Mouse (Mus musculus): Measurements from ENCODE around the gene 1500011B03Rik. TPM values are rescaled to one million over a fixed set of nuclear protein-coding genes. Genes with fewer than 3 reads are reported as not detected.
"Not testable (repeated sequence)": the region's sequence is repeated elsewhere in the genome, so short reads cannot be mapped to it uniquely, and the experiment has no call there.

1500011B03Rik gene
- 10 to 100 TPM; 20.6 to 29.6 TPM for total RNA-seq (2021)
- long read RNA-seq, experiment 1, transcript 1500011B03Rik-205 (2 exons, 947 nt): major isoform, 9 of 20 reads
- long read RNA-seq, experiment 1, transcript 1500011B03Rik-203 (2 exons, 1,333 nt): minor isoform, 7 of 20 reads
- long read RNA-seq, experiment 1, partial matches to known transcripts: 2 of 20 reads
- long read RNA-seq, experiment 1, other reads (novel, unspliced or antisense): 1 of 20 reads
- long read RNA-seq, experiment 2, transcript 1500011B03Rik-205 (2 exons, 947 nt): major isoform, 11 of 21 reads
- long read RNA-seq, experiment 2, partial matches to known transcripts: 0 of 21 reads
- long read RNA-seq, experiment 2, other reads (novel, unspliced or antisense): 2 of 21 reads

DNA sequence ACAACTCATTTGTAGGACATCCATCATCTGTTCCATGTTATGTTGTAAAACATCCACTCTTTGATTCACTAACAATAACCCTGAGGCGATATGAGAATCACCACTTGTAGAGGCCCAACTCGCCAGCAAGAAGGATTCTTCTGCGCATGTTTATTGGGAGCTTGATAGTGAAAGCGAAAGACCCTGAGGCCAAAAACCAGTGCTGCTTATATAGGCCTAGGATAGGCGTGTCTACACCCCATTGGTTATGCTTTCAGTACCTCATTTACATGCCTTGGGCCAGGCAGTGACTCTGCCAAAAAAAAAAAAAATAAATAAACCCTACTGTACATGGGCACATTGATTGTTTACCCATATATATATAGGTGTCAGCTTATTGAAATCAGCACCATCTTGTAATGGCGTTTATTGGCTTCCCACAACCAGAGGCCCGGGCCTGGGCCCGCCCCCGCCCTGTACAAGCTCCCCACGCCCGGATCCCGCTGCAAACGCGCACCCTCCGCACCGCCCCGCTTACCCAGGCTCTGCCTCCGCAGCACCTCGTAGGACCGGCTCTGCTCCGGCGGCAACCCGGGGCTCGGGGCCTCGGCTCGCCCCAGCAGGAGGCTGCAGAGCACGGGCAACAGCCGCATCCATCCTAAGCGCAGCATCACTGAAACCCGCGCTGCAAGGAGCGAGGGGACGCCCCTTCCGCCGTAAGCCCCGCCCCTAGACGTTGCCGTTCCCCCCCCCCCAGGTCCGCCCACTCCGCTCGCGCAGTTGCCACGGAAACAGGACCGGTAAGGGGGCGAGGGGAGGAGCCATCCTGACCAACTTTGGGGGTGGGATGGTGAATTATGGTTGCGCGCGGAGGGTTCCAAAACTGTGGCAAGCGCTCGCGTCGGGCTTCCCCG lies at the start of gene 1500011B03Rik:
Gene 1500011B03Rik, minus strand, starts transcription at position 673 of the 893 bp plus-strand sequence.
- DNase-seq (ENCODE audit: low spot score in 2 of 2): peak; percentile 50 to 74

DNA sequence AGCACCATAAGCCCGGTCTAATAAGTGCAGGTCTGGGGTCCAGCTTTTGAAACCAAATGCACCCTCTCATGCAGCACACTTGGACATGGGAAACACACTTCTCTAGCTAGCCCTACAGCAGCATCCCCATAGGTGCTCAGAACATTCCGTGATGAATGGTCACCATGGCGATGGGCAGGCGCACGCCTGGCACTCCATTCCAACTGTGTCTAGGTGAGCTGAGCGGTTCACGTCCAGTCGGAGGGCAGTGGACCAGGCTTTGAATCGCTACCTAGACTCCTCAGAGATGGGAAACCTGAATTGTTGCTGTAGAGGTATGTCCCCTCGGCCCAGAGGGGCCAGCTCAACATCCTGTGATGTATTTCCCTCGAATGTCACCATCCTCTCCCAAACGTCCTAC lies 42.0 kb upstream of the 1500011B03Rik start:
- DNase-seq (ENCODE audit: low spot score in 2 of 2): no peak

DNA sequence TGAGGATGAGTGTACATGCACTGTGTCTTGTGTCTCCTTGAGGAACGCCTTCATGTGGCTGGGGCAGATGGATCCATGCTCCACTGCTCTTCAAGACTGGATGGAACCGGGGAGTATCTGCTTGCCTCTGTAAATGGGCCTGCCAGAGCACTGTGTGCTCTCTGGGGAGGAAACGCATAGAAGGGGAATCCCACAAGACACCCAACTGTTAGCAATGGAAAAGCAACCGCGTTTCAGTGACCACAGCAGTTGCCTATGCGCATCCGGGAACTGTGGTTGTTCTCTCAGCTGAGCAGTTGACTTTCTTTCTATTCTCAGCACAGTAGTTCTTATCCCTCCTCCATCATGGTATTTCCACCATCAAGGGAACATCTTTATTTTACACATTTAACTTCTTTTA lies 41.5 kb upstream of the 1500011B03Rik start:
- no peak for DNase-seq (ENCODE audit: low spot score in 2 of 2)

DNA sequence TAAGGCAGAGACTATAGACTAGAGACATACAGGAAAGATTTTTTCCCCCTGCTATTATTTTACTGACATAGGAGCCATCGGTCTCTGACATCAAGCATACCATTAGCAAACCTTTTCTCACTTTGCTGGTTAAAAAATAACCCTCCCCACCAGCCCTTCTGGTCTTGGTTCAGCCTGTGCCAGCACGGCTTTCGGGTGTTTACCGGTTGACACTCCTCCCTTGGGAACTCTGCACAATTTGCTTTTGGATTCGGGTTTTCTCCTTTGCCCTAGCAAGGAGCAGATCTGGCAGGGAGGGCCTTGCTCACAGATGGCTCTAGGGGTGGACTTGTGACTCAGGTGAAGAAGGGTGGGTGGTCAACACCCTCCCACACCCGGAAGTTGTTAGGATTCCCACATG lies 38.5 kb upstream of the 1500011B03Rik start:
- DNase-seq (ENCODE audit: low spot score in 2 of 2): no peak

DNA sequence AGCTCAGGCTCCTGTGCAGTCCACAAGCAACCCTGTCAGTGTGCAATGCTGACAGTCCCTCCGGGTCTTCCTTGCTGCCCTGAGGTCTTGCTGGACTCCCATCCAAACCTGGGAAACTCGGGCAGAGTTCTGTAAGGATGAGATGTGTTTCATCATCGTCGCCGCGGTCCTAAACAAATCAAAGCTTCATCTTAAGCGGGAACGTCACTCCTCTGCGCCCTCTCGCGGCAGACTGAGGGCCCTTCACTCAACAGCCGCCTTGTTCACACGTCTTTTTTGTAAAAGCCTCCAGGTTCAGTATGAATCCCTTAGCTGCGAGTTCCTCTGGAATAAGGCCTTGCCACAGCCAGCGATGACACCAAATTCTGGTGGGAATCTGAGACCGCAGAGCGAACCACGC lies 36.0 kb upstream of the 1500011B03Rik start:
- DNase-seq (ENCODE audit: low spot score in 2 of 2): peak; percentile 54 to 68

DNA sequence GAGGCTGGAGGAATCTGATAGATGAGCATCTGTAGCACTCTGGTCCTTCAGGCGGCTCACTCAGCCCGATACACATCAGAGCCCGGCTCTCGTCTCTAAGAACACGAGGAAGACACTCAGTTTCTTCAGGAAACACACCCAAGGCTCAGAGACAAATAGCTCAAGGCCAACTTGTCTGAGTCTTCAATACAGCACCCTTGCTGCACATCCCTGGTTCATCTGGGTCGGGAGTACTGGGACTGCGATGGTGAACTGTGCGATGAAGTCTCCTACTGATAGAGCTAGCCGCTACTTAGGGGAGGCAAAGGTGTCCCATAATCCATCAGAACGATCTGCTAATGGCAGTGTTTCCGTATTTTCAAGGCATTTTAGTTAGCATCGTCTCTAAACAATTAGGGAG lies 35.3 kb upstream of the 1500011B03Rik start, which contains the start of gene Gm9936:
Gene Gm9936, minus strand, starts transcription at position 101 of the 400 bp plus-strand sequence.
- no peak for DNase-seq (ENCODE audit: low spot score in 2 of 2)

DNA sequence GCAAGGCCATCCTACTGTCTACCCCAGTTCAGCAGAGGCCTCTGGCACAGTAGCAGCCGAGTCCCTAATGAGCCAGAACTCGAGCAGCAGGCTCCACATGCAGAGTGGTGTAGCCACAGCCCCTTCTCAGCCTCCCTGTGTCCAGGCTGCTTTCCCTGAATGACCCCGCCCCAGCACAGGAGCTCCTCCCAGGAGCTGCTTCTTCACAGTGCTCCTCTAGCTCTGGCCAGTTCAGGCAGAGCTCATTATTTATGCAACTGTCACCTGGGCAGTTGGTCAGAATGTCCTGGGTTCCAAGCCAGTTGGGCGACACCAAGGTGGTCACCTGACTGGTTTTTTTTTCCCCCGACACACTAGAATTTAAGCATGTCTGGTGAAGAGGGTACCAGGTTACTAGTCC lies 30.1 kb upstream of the 1500011B03Rik start, which contains the start of gene 4930519G04Rik:
Gene 4930519G04Rik, plus strand, starts transcription at position 301 of the 400 bp plus-strand sequence.
- not testable (repeated sequence) for DNase-seq (ENCODE audit: low spot score in 2 of 2)

DNA sequence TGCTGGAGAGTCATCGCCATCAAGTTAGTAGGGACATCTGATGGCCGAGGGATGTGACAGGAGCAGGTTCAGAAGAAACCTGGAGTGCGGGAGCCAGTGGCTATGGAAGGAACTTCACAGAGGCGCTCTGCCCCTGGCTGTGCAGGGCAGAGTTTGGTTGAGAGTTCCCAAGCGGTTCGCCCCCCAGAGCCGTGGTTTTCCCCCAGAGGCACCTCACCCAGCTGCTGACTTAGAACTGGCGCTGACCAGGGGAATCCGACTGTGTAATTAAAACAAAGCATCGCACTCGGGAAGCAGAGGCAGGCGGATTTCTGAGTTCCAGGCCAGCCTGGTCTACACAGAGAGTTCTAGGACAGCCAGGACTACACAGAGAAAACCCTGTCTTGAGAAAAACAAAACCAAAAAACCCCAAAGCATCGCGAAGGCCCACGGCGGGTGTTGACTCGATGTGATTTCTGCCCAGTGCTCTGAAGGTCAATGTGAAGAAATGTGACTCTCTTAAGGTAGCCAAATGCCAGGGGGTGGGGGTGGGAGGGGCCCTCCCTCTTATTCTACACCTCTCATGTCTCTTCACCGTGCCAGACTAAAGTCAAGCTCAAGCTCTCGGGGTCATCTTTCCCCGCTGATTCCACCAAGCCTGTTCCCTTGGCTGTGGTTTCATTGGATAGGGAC lies 28.4 kb upstream of the 1500011B03Rik start:
- DNase-seq (ENCODE audit: low spot score in 2 of 2): no peak

DNA sequence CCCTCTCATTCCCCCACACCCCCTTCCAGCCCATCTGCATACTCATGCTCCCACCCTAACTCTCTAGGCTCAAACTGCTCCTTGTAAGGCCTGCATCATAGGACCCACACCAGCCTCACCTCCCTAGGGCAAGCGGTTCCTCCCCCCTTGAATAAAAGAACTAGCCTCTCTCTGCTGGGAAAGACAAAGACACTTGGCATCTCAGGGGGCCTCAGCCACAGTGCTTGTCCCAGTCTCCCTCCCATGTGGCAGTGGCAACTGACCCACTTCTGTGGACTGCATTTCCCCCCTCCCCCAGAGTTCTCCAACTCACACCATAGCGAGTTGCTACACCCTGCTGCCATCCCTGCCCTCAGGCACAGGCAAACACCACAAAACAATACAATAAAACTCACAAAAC lies 21.1 kb upstream of the 1500011B03Rik start:
- DNase-seq (ENCODE audit: low spot score in 2 of 2): not testable (repeated sequence)

DNA sequence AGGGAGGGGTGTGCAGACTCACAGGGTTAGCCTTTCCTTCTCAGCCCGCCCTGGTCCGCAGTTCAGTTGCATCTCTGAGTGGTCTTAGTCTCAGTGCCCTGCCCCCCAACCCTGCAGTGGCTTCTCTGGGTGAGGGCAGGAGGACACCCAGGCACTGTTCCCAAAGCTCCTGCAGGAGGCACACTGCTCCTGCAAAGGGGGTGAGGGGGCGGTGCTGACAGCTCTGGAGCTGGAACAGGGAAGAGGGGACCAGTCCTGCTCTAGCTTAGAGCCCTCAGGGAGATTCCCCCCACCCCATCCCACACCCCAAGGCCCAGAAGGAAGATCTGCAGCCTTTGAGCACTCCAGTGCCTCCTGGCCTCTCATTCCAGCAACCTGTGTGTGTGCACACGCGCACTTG lies 19.4 kb upstream of the 1500011B03Rik start:
- no peak for DNase-seq (ENCODE audit: low spot score in 2 of 2)

DNA sequence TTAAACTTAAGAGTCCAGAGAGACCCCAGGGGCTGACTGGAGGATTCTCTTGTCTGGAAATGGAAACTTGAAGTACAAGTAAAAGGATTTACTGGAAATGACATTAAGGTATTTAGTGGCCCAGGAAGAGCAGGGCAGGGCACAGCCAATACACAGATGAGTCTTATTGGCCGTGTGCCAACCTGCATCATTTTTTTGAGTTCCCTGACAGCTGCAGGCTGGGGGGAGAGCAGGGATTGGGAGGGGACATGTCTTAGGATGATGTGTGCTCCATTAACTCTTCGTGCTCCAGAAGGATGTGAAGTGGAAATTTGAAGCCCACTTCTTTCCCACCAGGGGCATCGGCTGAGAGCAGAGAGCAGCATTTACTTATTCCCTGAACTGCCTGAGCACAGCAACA lies 18.9 kb upstream of the 1500011B03Rik start:
- not testable (repeated sequence) for DNase-seq (ENCODE audit: low spot score in 2 of 2)

DNA sequence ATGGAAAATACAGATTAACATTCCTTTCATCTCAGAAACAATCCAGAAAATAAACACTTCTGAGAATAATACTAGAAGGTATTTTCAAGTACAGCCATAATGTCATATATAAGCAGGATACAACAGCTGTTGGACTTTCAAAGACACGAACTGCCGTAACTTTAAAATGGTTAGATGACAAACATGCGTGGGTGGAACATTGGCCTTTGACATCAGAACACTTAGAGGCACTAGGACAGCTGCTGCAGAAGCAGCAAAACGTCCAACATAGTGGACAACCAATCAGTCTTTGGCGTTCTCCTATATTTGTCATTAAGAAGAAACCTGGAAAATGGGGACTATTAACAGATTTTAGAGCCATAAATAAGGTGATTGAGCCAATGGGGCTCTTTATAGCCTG lies 17.2 kb upstream of the 1500011B03Rik start:
- not testable (repeated sequence) for DNase-seq (ENCODE audit: low spot score in 2 of 2)

DNA sequence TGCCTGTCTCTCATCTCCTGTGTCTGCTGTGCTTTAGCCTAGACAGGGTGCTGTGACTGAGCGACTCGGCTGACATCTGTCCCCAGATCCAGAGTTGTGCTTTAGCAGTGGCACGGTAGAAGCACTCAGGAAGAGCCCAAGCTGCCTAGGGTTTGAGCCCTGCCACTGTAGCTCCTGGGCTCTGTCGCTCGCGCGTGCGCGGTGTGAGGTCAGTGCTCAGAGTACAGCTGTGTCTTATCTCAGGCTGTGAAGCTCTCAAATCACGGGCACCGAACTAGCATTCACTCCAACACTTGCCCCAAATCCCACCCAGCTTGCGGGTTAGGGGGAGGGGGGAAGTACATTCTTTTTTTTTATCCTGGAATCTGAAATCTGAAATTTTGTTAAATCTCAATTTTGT lies 13.6 kb upstream of the 1500011B03Rik start:
- DNase-seq (ENCODE audit: low spot score in 2 of 2): no peak

DNA sequence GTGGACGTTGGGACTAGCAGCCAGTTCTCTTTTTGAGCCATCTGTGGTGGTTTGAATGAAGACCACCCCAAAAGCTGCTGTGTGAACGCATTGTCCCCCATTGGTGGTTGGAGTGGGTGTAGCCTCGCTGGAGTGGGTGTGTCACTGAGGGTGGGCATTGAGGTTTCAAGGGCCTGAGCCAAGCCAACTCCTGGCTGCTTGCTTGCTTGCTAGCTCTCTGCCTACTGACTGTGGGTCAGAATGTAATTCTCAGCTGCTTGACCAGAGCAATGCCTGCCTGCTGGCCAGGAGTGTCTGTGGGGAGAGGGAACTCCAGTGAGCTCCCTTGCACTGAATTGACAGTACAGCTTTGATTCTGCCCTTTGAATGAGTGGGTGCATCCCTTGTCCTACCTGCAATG lies 6.5 kb upstream of the 1500011B03Rik start:
- DNase-seq (ENCODE audit: low spot score in 2 of 2): no peak

DNA sequence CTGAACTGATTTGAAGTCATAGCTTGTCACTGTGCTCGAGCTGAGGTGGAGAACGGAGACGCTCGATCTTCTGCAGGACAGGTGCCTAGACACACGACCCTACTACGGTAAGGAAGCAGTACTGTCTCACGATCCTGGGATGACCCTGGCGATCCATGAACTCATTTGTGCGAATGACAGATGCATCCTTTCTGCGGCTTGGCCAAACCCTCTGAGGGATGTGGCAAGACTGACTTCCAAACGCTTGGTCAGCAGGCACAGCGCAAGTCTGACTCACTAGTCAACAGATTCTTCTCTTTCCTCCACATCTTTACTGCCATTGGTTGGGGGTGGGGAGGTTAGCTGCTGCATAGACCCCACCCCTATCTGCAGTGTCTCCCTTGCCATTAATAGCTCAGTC lies 4.2 kb upstream of the 1500011B03Rik start:
- no peak for DNase-seq (ENCODE audit: low spot score in 2 of 2)

DNA sequence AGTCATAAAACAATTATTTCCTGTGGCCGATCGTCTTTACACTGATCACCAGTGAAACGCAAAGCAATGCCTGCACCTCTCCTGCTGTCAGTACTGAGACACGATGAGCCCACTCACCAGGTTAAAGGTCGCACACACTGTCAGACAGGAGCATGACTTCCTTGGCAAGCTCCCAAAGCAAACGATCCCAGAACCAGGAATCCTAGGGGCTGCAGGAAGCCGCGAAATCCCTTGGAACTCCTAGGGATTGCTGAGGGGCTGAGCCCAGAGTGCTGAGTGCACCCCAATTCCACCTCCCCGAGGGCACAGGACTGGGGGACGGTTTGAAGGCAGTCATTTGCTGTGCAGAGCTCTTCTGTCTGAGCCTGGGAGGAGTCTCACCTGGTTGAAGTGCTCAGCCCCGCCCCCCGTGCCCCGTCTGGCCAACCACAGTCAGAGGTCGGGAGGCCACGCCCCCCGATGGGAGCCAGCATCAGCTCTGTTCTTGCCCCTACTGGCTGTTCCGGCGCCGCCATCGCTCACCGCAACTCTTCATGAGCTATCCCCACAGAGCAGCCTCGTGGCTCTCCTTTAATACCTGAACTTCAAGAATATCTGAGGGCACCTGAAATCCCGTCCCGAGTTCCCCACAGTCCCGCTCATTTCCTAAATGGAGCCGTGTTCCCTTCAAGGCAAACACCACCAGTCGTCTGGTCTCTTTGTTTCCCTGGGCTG lies 2.9 kb upstream of the 1500011B03Rik start:
- peak in 1 of 2 experiments; percentile 35 for DNase-seq (ENCODE audit: low spot score in 2 of 2)

DNA sequence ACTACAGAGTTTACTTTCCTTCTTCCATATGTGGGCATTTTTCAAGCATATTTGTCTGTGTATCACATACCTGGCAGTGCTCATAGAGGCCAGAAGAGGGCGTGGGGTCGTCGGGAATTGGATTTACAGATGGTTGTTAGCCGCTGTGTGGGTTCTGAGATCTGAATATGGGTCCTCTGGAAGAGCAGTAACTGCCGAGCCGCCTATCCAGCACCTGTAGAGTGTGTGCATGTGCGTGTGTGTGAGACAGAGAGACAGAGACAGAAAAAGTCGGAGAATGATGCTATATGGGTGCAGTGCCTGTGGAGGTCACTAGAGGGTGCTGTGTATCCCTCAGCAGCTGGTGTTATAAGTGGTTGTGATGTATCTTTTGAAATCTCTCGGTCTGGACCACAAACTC lies 929 bp upstream of the 1500011B03Rik start:
- no peak for DNase-seq (ENCODE audit: low spot score in 2 of 2)

DNA sequence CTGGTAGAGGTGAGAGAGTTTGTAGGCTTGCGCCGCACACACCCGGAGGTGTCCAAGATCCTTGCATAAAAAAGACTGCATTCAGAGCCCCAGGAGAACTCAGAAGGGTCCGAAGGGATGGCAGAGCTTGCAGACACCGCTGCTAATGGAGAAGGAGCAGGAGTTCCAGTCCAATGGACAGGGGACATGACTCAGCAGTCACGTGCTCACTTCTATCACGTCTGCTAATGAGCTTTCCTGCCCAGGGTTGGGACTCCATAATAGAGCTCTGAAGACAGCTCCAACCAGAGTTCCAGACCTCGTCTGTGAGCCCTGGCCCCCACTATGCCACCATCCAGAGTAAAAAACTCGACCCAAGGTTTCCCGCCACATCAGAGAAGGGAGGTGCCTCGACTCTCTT lies 5.1 kb downstream of the 1500011B03Rik start:
- DNase-seq (ENCODE audit: low spot score in 2 of 2): no peak

DNA sequence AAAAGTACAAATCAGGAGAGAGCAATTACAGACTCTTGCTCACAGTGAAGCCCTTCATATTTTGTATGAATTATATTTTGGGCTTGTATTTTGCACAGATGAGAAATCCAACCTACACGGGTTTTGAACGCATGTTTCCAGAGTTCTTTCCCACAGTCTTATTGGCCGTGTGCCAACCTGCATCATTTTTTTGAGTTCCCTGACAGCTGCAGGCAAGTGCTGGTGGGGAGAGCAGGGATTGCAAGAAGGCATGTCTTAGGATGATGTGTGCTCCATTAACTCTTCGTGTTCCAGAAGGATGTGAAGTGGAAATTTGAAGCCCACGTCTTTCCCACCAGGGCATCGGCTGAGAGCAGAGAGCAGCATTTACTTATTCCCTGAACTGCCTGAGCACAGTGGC lies 6.7 kb downstream of the 1500011B03Rik start:
- DNase-seq (ENCODE audit: low spot score in 2 of 2): no peak

DNA sequence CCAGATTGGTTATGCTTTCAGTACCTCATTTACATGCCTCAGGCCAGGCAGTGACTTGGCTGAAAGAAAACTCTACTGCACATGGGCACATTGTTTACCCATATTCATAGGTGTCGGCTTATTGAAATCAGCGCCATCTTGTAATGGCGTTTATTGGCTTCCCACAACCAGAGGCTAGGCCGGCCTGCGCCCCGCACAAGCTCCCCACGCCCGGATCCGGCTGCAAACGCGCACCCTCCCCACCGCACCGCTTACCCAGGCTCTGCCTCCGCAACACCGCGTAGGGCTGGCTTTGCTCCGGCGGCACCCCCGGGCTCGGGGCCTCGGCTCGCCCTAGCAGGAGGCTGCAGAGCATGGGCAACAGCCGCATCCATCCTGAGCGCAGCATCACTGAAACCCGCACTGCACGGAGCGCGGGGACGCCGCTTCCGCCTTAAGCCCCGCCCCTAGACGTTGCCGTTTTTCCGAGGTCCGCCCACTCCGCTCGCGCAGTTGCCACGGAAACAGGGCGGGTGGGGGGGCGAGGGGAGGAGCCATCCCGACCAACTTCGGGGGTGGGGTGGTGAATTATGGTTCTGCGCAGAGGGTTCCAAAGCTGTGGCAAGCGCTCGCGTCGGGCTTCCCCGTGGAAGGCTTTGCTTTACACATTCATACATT lies 9.6 kb downstream of the 1500011B03Rik start:
- peak; percentile 79 to 89 for DNase-seq (ENCODE audit: low spot score in 2 of 2)
